Mouse (Mus musculus): ENCODE measurements around the gene Hist1h2ai. TPM values are rescaled to one million over a fixed set of nuclear protein-coding genes. Genes with fewer than 3 reads are reported as not detected.
"Not testable (repeated sequence)": the region's sequence is repeated elsewhere in the genome, so short reads cannot be mapped to it uniquely, and the experiment has no call there.

The Hist1h2ai gene
- polyA plus RNA-seq, 1 experiment = 104 TPM

GRCm38 (mm10) chr13:21734906-21735767 is 18.9 kb downstream of the Hist1h2ai start, which contains the start of gene Hist1h4j:
TSS of gene Hist1h4j (plus strand) at chr13:21735064.
- not testable (repeated sequence) for H3K27me3 ChIP-seq (ENCODE audit: control insufficient read depth, insufficient read depth, low read length); H3K36me3 ChIP-seq (ENCODE audit: control insufficient read depth, insufficient read depth, low read length); H3K4me1 ChIP-seq (ENCODE audit: control insufficient read depth, insufficient read depth, insufficient read length, low read length)
- under 1% methylated on average over 48 of the region's 56 CpGs for WGBS
- peak; percentile 71; the same call in 1 of the 2 replicates for TF ChIP-seq POLR2A (IDR thresholded peaks at IDR 0.05; ENCODE audit: low read depth, low read length)
- peak within 1 kb of the TSS; percentile 59 for H3K27ac ChIP-seq (ENCODE audit: insufficient read depth, low read depth, low read length)
- H3K4me3 ChIP-seq (ENCODE audit: low read depth, low read length) = peak within 1 kb of the TSS; percentile 61

GRCm38 (mm10) chr13:21745006-21745405 is 28.8 kb downstream of the Hist1h2ai start:
- no peak overlapping the region for H3K27ac ChIP-seq (ENCODE audit: insufficient read depth, low read depth, low read length)
- no peak for TF ChIP-seq POLR2A (IDR thresholded peaks at IDR 0.05; ENCODE audit: low read depth, low read length)
- no peak for TF ChIP-seq CTCF (IDR thresholded peaks at IDR 0.05; ENCODE audit: extremely low read depth, insufficient read length, insufficient replicate concordance, low read depth, low read length)
- H3K4me1 ChIP-seq (ENCODE audit: control insufficient read depth, insufficient read depth, insufficient read length, low read length) = peaks cover 3% of the 10 kb centered on the region; the same call in 1 of the 2 replicates
- H3K36me3 ChIP-seq (ENCODE audit: control insufficient read depth, insufficient read depth, low read length) = no peaks in the 10 kb centered on the region; the same call in 1 of the 2 replicates
- H3K4me3 ChIP-seq (ENCODE audit: low read depth, low read length) = no peak overlapping the region
- WGBS = 29% methylated on average over 1 of the region's 1 CpGs
- no peaks in the 10 kb centered on the region for H3K27me3 ChIP-seq (ENCODE audit: control insufficient read depth, insufficient read depth, low read length)

GRCm38 (mm10) chr13:21749387-21750158 is 33.4 kb downstream of the Hist1h2ai start:
- peak overlapping the region; percentile 66 for H3K4me3 ChIP-seq (ENCODE audit: low read depth, low read length)
- TF ChIP-seq POLR2A (IDR thresholded peaks at IDR 0.05; ENCODE audit: low read depth, low read length) (no peak), CTCF (IDR thresholded peaks at IDR 0.05; ENCODE audit: extremely low read depth, insufficient read length, insufficient replicate concordance, low read depth, low read length) (no peak)
- H3K27ac ChIP-seq (ENCODE audit: insufficient read depth, low read depth, low read length) = peak overlapping the region; percentile 71
- no peaks in the 10 kb centered on the region; the same call in 1 of the 2 replicates for H3K36me3 ChIP-seq (ENCODE audit: control insufficient read depth, insufficient read depth, low read length)
- 2% methylated on average over 5 of the region's 5 CpGs for WGBS
- peaks cover 3% of the 10 kb centered on the region; the same call in 1 of the 2 replicates for H3K4me1 ChIP-seq (ENCODE audit: control insufficient read depth, insufficient read depth, insufficient read length, low read length)
- no peaks in the 10 kb centered on the region for H3K27me3 ChIP-seq (ENCODE audit: control insufficient read depth, insufficient read depth, low read length)

- peak; percentile 89 for TF ChIP-seq POLR2A (IDR thresholded peaks at IDR 0.05; ENCODE audit: low read depth, low read length)
- WGBS = under 1% methylated on average over 54 of the region's 56 CpGs
- H3K36me3 ChIP-seq (ENCODE audit: control insufficient read depth, insufficient read depth, low read length); H3K27me3 ChIP-seq (ENCODE audit: control insufficient read depth, insufficient read depth, low read length); H3K4me1 ChIP-seq (ENCODE audit: control insufficient read depth, insufficient read depth, insufficient read length, low read length): not testable (repeated sequence)
- H3K27ac ChIP-seq (ENCODE audit: insufficient read depth, low read depth, low read length) = peak within 1 kb of the TSS; percentile 71
- peak within 1 kb of the TSS; percentile 66 for H3K4me3 ChIP-seq (ENCODE audit: low read depth, low read length)
These were observed 34.2 kb downstream of the Hist1h2ai start, which contains the start of gene Hist1h4k for GRCm38 (mm10) chr13:21750159-21751017. TSS of gene Hist1h4k (minus strand) at chr13:21750505.

GRCm38 (mm10) chr13:21751417-21751816 is 35.2 kb downstream of the Hist1h2ai start:
- H3K4me3 ChIP-seq (ENCODE audit: low read depth, low read length) = no peak overlapping the region
- TF ChIP-seq POLR2A (IDR thresholded peaks at IDR 0.05; ENCODE audit: low read depth, low read length) (no peak), CTCF (IDR thresholded peaks at IDR 0.05; ENCODE audit: extremely low read depth, insufficient read length, insufficient replicate concordance, low read depth, low read length) (no peak)
- no peaks in the 10 kb centered on the region for H3K27me3 ChIP-seq (ENCODE audit: control insufficient read depth, insufficient read depth, low read length)
- peaks cover 3% of the 10 kb centered on the region; the same call in 1 of the 2 replicates for H3K4me1 ChIP-seq (ENCODE audit: control insufficient read depth, insufficient read depth, insufficient read length, low read length)
- no peak overlapping the region for H3K27ac ChIP-seq (ENCODE audit: insufficient read depth, low read depth, low read length)
- H3K36me3 ChIP-seq (ENCODE audit: control insufficient read depth, insufficient read depth, low read length) = no peaks in the 10 kb centered on the region; the same call in 1 of the 2 replicates

GRCm38 (mm10) chr13:21751827-21752226 is 35.6 kb downstream of the Hist1h2ai start:
- TF ChIP-seq POLR2A (IDR thresholded peaks at IDR 0.05; ENCODE audit: low read depth, low read length) (no peak), CTCF (IDR thresholded peaks at IDR 0.05; ENCODE audit: extremely low read depth, insufficient read length, insufficient replicate concordance, low read depth, low read length) (no peak)
- 74% methylated on average over 3 of the region's 3 CpGs for WGBS
- H3K4me3 ChIP-seq (ENCODE audit: low read depth, low read length) = no peak overlapping the region
- H3K27ac ChIP-seq (ENCODE audit: insufficient read depth, low read depth, low read length) = no peak overlapping the region
- no peaks in the 10 kb centered on the region for H3K27me3 ChIP-seq (ENCODE audit: control insufficient read depth, insufficient read depth, low read length)
- H3K36me3 ChIP-seq (ENCODE audit: control insufficient read depth, insufficient read depth, low read length) = no peaks in the 10 kb centered on the region
- peaks cover 3% of the 10 kb centered on the region; the same call in 1 of the 2 replicates for H3K4me1 ChIP-seq (ENCODE audit: control insufficient read depth, insufficient read depth, insufficient read length, low read length)

Measured in small intestine, adult 2 months (tissue).